In genomic region chr15:31908432-31908831, GRCm38 (mm10) we compare ENCODE assay signal across 32 mouse cellular contexts.
"Had no signal": no experiment of that assay in that cellular context is flagged by ENCODE, and none has a peak within 500 bp of the region (broad histone marks: within the 10 kb centered on the region; RNA-seq: fewer than 3 reads in every experiment).

No protein-coding gene starts in this region.

- H3K9ac ChIP-seq: limb, embryonic 12.5 days; limb, embryonic 13.5 days; limb, embryonic 15.5 days; liver, embryonic 12.5 days; liver, embryonic 13.5 days; liver, embryonic 14.5 days; liver, embryonic 15.5 days; liver, postnatal 0 days; lung, embryonic 14.5 days; lung, embryonic 15.5 days; midbrain, embryonic 12.5 days; midbrain, embryonic 13.5 days; midbrain, embryonic 15.5 days; neural tube, embryonic 12.5 days had no signal

- ATAC-seq: liver, embryonic 12.5 days; liver, postnatal 0 days; lung, postnatal 0 days; midbrain, embryonic 13.5 days; midbrain, embryonic 15.5 days; midbrain, embryonic 16.5 days had no signal

- DNase-seq: left cerebral cortex, postnatal 4 days; liver; liver, embryonic 13.5 days; liver, postnatal 0 days; lung, adult 18-20 months; lung, adult 2 months; lung, embryonic 14.5 days; lung, postnatal 10 days; lung, postnatal 14 days; lung, postnatal 36 days; lung, postnatal 4 days; midbrain, embryonic 14.5 days had no signal

- H3K36me3 ChIP-seq: limb, embryonic 10.5 days; limb, embryonic 12.5 days; limb, embryonic 13.5 days; limb, embryonic 15.5 days; liver, embryonic 12.5 days; liver, embryonic 13.5 days; liver, embryonic 15.5 days; lung, embryonic 15.5 days; midbrain, embryonic 10.5 days; midbrain, embryonic 12.5 days; midbrain, embryonic 13.5 days; midbrain, embryonic 15.5 days; neural tube, embryonic 12.5 days had no signal

- H3K4me1 ChIP-seq: limb, embryonic 10.5 days; limb, embryonic 12.5 days; limb, embryonic 13.5 days; limb, embryonic 15.5 days; liver, embryonic 12.5 days; liver, embryonic 13.5 days; liver, embryonic 15.5 days; lung, embryonic 15.5 days; megakaryocyte, embryonic 14.5 days; midbrain, embryonic 10.5 days; midbrain, embryonic 12.5 days; midbrain, embryonic 13.5 days; midbrain, embryonic 15.5 days; neural tube, embryonic 12.5 days had no signal

- H3K4me3 ChIP-seq: limb, embryonic 10.5 days; limb, embryonic 12.5 days; limb, embryonic 13.5 days; limb, embryonic 15.5 days; liver, embryonic 12.5 days; liver, embryonic 13.5 days; liver, embryonic 15.5 days; lung, embryonic 15.5 days; megakaryocyte, embryonic 14.5 days; midbrain, embryonic 10.5 days; midbrain, embryonic 12.5 days; midbrain, embryonic 13.5 days; midbrain, embryonic 15.5 days; myocyte; neural tube, embryonic 12.5 days had no signal

- H3K4me2 ChIP-seq: limb, embryonic 12.5 days; limb, embryonic 13.5 days; limb, embryonic 15.5 days; liver, embryonic 11.5 days; liver, embryonic 12.5 days; liver, embryonic 13.5 days; liver, embryonic 15.5 days; lung, embryonic 14.5 days; lung, embryonic 15.5 days; midbrain, embryonic 11.5 days; midbrain, embryonic 12.5 days; midbrain, embryonic 13.5 days; midbrain, embryonic 15.5 days; neural tube, embryonic 12.5 days had no signal

- H3K9me3 ChIP-seq: limb, embryonic 10.5 days; limb, embryonic 12.5 days; limb, embryonic 13.5 days; limb, embryonic 15.5 days; liver, embryonic 12.5 days; liver, embryonic 13.5 days; liver, embryonic 15.5 days; lung, embryonic 15.5 days; megakaryocyte, embryonic 14.5 days; midbrain, embryonic 10.5 days; midbrain, embryonic 12.5 days; midbrain, embryonic 13.5 days; midbrain, embryonic 15.5 days; neural tube, embryonic 12.5 days had no signal

- H3K27ac ChIP-seq: limb, embryonic 10.5 days; limb, embryonic 12.5 days; limb, embryonic 13.5 days; limb, embryonic 15.5 days; liver, embryonic 12.5 days; liver, embryonic 13.5 days; liver, embryonic 14.5 days; liver, embryonic 15.5 days; lung, embryonic 15.5 days; macrophage; midbrain, embryonic 10.5 days; midbrain, embryonic 12.5 days; midbrain, embryonic 13.5 days; midbrain, embryonic 15.5 days; neural tube, embryonic 12.5 days had no signal

- H3K27me3 ChIP-seq: limb, embryonic 12.5 days; limb, embryonic 13.5 days; limb, embryonic 15.5 days; liver, embryonic 12.5 days; liver, embryonic 13.5 days; liver, embryonic 15.5 days; lung, embryonic 15.5 days; megakaryocyte, embryonic 14.5 days; midbrain, embryonic 12.5 days; midbrain, embryonic 13.5 days; midbrain, embryonic 15.5 days; neural tube, embryonic 12.5 days had no signal
